Mouse (Mus musculus) liver, embryonic 14.5 days (tissue): Measurements from ENCODE around the gene Zc2hc1b. TPM values are rescaled to one million over a fixed set of nuclear protein-coding genes. Genes with fewer than 3 reads are reported as not detected.

ENCODE experiments used
- ATAC-seq: fragments of 200-750 bp; cut with Nextera tagmentation; 2 replicates; pipeline ENCODE4 v1.8.0; 2017; ENCODE audit warnings: moderate number of reproducible peaks, mild to moderate bottlenecking, moderate library complexity; ENCODE audit not compliant: insufficient read depth
- DNase-seq, 3 experiments: peaks; one replicate each; pipeline ENCODE4 v3.0.0-alpha.2; 2012 to 2013; ENCODE audit warnings: low read depth in 3 of 3, low spot score in 3 of 3
- H3K27ac ChIP-seq: fragments of 300-500 bp; sonication (generic); 2 replicates; pipeline ENCODE4 v1.5.1; 2014; ENCODE audit warnings: moderate library complexity, mild to moderate bottlenecking, control low read depth, inconsistent platforms
- H3K27me3 ChIP-seq: fragments of 300-500 bp; sonication (generic); 2 replicates; pipeline ENCODE4 v1.6.1; 2014; ENCODE audit warnings: mild to moderate bottlenecking, low read length, moderate library complexity; ENCODE audit not compliant: control insufficient read depth, insufficient read depth
- H3K36me3 ChIP-seq: fragments of 300-500 bp; sonication (generic); replicated peaks from 2 replicates; pipeline ENCODE4 v1.6.1; 2014; ENCODE audit warnings: low read depth; ENCODE audit not compliant: control insufficient read depth, insufficient read depth
- H3K4me1 ChIP-seq, 2 experiments: fragments of 200-500 bp in 1 of 2; fragments of 300-500 bp in 1 of 2; sonication (generic) in 1 of 2; replicated peaks; 2 replicates each; pipeline ENCODE4 v1.6.1; 2012 to 2014; ENCODE audit warnings: antibody characterized with exemption in 1 of 2, inconsistent platforms in 1 of 2, low read length in 1 of 2; ENCODE audit not compliant: control insufficient read depth in 2 of 2, insufficient read depth in 2 of 2
- H3K4me2 ChIP-seq: fragments of 300-500 bp; sonication (generic); 2 replicates; pipeline ENCODE4 v1.6.1; 2014; ENCODE audit warnings: low read depth, mild to moderate bottlenecking, control low read depth, moderate library complexity
- H3K4me3 ChIP-seq, 2 experiments: fragments of 200-500 bp in 1 of 2; fragments of 300-500 bp in 1 of 2; sonication (generic) in 1 of 2; 2 replicates each; pipeline ENCODE4 v1.5.1; 2012 to 2014; ENCODE audit warnings: low read depth in 2 of 2, low read length in 2 of 2, mild to moderate bottlenecking in 2 of 2, control low read depth in 1 of 2, inconsistent platforms in 1 of 2, moderate library complexity in 1 of 2; ENCODE audit not compliant: insufficient read depth in 1 of 2
- H3K9ac ChIP-seq: fragments of 300-500 bp; sonication (generic); replicated peaks from 2 replicates; pipeline ENCODE4 v1.6.1; 2014; ENCODE audit warnings: mild to moderate bottlenecking, control low read depth, moderate library complexity
- H3K9me3 ChIP-seq: fragments of 300-500 bp; sonication (generic); 2 replicates; pipeline ENCODE4 v1.6.1; 2016; ENCODE audit warnings: low read length, mixed read lengths; ENCODE audit not compliant: control insufficient read depth
- CTCF ChIP-seq: IDR thresholded peaks from 2 replicates; pipeline ENCODE4 v1.5.1; 2016; ENCODE audit warnings: antibody characterized with exemption, low read depth, control low read depth
- EP300 ChIP-seq: IDR thresholded peaks from 2 replicates; pipeline ENCODE4 v1.6.1; 2016; ENCODE audit warnings: antibody characterized with exemption, low read depth
- WGBS: fragments of 180-500 bp; shearing (Covaris S2); extraction: QIAGEN DNeasy Blood & Tissue Kit; methylation state at CpG from one replicate; pipeline ENCODE4 v1.1.7; 2014; ENCODE audit not compliant: insufficient replicate concordance; 5-methylcytosine and 5-hydroxymethylcytosine counted together
- polyA plus RNA-seq, 2 experiments: library from polyadenylated mRNA; depleted of rRNA in 1 of 2; stranded (reverse) in 1 of 2; unstranded in 1 of 2; fragments of >200 nt; fragmentation: Nextera tagmentation in 1 of 2; extraction: Ambion mirVana in 1 of 2; gene quantifications; 2 replicates each; pipeline versions ENCODE4 v1.2.1 to v1.2.3; 2012 to 2014

The Zc2hc1b gene
- polyA plus RNA-seq, 2 experiments: not detected

DNA sequence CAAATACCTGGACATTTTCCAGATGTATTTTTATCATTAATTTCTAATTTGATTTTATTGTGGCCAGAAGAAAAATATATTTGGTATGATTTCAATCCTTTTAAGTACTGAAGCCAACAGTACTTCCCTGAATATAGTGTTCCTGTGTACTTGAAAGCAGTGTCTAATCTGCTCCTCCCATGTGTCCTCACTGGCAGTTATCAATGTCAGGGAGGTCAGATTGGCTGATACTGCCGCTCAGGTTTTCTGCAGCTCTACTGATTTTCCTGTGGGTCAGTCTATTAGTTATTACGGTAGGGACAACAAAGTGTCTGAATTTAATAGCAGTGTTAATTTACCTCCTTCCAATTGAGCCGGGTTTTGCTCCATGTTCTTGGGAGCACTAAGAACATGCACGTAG is 15.8 kb downstream of the Zc2hc1b start:
- H3K4me1 ChIP-seq: no peaks in the 10 kb centered on the region
- TF ChIP-seq EP300: peak; percentile 39; the same call in 1 of the 2 replicates
- no peak for TF ChIP-seq CTCF
- 30% methylated on average over 4 of the region's 4 CpGs for WGBS

DNA sequence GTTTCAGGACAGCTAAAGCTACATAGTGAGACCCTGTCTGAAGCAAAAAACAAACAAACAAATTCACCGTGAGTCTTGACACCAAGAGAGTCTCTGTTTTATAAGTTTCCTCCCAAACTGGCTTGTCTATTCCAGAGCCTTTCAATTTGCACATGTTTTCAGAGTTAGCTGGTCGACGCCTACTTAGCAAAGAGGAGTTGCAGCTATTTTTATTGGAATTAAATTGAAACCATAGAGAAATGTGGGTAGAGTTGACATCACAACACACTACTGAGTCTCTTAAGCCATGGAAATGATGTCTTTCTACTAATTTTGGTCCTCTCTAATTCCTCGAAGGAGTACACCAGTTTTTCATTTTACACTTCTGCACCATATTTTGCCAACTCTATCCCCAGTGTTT is 16.9 kb downstream of the Zc2hc1b start:
- no peak overlapping the region for H3K9ac ChIP-seq
- DNase-seq (no peak), ATAC-seq (no peak)
- no peak overlapping the region for H3K4me3 ChIP-seq
- H3K4me2 ChIP-seq: no peak overlapping the region
- 64% methylated on average over 4 of the region's 4 CpGs for WGBS
- TF ChIP-seq EP300 (no peak), CTCF (no peak)
- H3K4me1 ChIP-seq: no peaks in the 10 kb centered on the region
- no peak overlapping the region for H3K27ac ChIP-seq
- H3K27me3 ChIP-seq: no peaks in the 10 kb centered on the region
- no peaks in the 10 kb centered on the region for H3K36me3 ChIP-seq
- no peaks in the 10 kb centered on the region for H3K9me3 ChIP-seq

More for the DNA sequence above, 15.8 kb downstream of the Zc2hc1b start:
- Histone ChIP-seq H3K36me3 (no peaks in the 10 kb centered on the region), H3K9me3 (no peaks in the 10 kb centered on the region), H3K4me3 (no peak overlapping the region), H3K9ac (no peak overlapping the region), H3K4me2 (no peak overlapping the region), H3K27me3 (no peaks in the 10 kb centered on the region), H3K27ac (no peak overlapping the region)
- ATAC-seq (no peak), DNase-seq (no peak)

DNA sequence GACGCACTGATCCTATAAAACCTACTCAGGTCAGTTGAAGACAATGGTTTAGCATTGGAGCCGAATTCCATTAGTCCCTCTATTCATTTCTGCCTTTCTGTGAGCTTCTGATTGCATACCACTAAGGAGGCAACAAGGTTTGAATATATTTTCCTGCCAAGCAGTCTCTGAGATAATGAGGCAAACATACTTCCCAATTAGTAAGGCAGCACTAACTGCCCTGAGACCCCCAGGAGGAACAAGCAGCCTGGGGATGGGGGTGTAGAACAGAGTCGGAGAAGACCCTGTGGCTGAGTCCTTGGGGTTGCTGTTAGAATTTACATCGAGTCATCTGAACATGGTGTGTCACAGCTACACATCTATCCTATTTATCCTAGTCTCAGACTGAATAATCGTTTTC is 22.4 kb downstream of the Zc2hc1b start:
- H3K4me1 ChIP-seq: no peaks in the 10 kb centered on the region
- H3K9me3 ChIP-seq: no peaks in the 10 kb centered on the region
- no peak for DNase-seq
- H3K36me3 ChIP-seq: no peaks in the 10 kb centered on the region
- TF ChIP-seq CTCF (no peak), EP300 (no peak)
- no peak overlapping the region for H3K27ac ChIP-seq
- H3K4me3 ChIP-seq: no peak overlapping the region
- no peaks in the 10 kb centered on the region for H3K27me3 ChIP-seq
- no peak for ATAC-seq
- no peak overlapping the region for H3K4me2 ChIP-seq
- 58% methylated on average over 5 of the region's 5 CpGs for WGBS
- H3K9ac ChIP-seq: no peak overlapping the region

DNA sequence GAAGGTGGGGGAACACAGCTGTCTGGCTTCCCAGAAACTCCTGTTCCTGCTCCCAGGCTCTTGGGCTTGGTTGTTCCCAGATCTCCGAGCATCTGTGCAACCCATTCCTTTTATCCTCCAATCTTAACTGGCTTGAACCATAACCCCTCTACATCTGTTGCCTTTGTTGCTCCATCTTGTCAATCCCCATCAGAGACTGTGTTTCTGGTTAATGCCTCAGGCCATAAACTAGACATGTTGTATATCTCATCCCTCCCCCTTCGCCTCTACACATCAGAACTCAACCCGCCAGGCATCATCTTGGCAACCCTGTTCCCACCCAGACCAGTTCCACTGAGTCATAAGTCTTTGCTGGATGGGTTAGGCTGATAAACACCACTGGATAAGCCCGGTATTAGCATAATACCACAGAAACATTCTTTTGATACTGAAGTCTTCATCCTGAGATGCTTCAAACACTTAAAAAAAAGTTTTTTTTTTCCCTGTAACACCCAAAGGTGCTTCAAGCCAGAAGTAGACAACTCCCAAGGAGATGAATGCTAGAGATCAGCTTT is 24.9 kb downstream of the Zc2hc1b start:
- no peak for ATAC-seq
- H3K9ac ChIP-seq: no peak overlapping the region
- H3K4me3 ChIP-seq: no peak overlapping the region
- H3K4me2 ChIP-seq: no peak overlapping the region
- no peaks in the 10 kb centered on the region for H3K27me3 ChIP-seq
- H3K9me3 ChIP-seq: no peaks in the 10 kb centered on the region
- WGBS: 63% methylated on average over 4 of the region's 4 CpGs
- no peak overlapping the region for H3K27ac ChIP-seq
- no peaks in the 10 kb centered on the region for H3K4me1 ChIP-seq
- TF ChIP-seq EP300: no peak
- DNase-seq: no peak
- H3K36me3 ChIP-seq: no peaks in the 10 kb centered on the region

DNA sequence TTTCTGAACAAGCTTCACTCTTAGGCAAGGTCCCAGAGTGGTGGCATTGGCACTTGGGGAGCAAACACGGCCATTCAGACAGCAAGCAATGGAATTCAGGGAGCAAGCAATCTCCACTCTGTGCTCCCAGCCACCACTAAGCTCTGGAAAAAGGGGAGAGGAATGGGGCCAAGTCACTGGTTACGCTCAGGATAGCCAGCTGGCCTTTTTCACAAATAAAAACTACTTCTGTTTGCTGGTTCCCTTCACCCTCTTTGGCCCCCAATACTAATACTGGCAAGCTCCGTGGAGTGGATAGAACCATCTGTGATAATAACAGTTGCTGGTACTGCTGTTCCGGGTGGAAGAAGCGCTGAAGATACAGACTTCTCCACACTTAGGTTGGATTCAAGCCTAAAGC is 26.5 kb downstream of the Zc2hc1b start:
- no peaks in the 10 kb centered on the region for H3K4me1 ChIP-seq
- no peak for TF ChIP-seq EP300
- TF ChIP-seq CTCF: no peak
- no peak overlapping the region for H3K4me2 ChIP-seq
- H3K27me3 ChIP-seq: no peaks in the 10 kb centered on the region
- DNase-seq (no peak), ATAC-seq (no peak)
- no peaks in the 10 kb centered on the region for H3K36me3 ChIP-seq
- 65% methylated on average over 5 of the region's 5 CpGs for WGBS
- H3K27ac ChIP-seq: no peak overlapping the region
- no peaks in the 10 kb centered on the region for H3K9me3 ChIP-seq
- no peak overlapping the region for H3K9ac ChIP-seq
- no peak overlapping the region for H3K4me3 ChIP-seq
